Mouse (Mus musculus) megakaryocyte, adult 5-6 weeks (primary cell): ENCODE data around the gene Sugct. TPM values are rescaled to one million over a fixed set of nuclear protein-coding genes. Genes with fewer than 3 reads are reported as not detected.

ENCODE experiments used
- ATAC-seq: 2 replicates; pipeline ENCODE4 v1.8.0; 2016; ENCODE audit warnings: mild to moderate bottlenecking, inconsistent platforms; ENCODE audit not compliant: poor library complexity, severe bottlenecking
- total RNA-seq, 2 experiments: library from RNA; stranded (forward) in 1 of 2; stranded (reverse) in 1 of 2; fragments of 153-499, 151-499 nt in 1 of 2; fragments of 221-1000, 200-1000 nt in 1 of 2; gene quantifications; 2 replicates each; pipeline versions ENCODE4 v1.2.3 to v1.2.4; 2015 to 2017

Sugct gene
- 0.18 and 0.73 TPM in 2 replicates for total RNA-seq (2015)
- 0.11 and 0.98 TPM in 2 replicates for total RNA-seq (2017)

- peak; percentile 92 for ATAC-seq
Observed at GRCm38 (mm10) chr13:17694911-17695699, at the start of gene Sugct, which contains the start of gene Mplkip. Gene Sugct, minus strand, starts transcription at chr13:17695553. Gene Mplkip, plus strand, starts transcription at chr13:17695192.

- peak; percentile 74; the same call in 1 of the 2 replicates for ATAC-seq
Observed at GRCm38 (mm10) chr13:17728798-17729197, 33.4 kb upstream of the Sugct start.

- peak; percentile 80 for ATAC-seq
Observed at GRCm38 (mm10) chr13:17727922-17728321, 32.6 kb upstream of the Sugct start.

GRCm38 (mm10) chr13:17717357-17717756 is 22.0 kb upstream of the Sugct start:
- ATAC-seq, result no peak

GRCm38 (mm10) chr13:17708784-17709311 is 13.5 kb upstream of the Sugct start:
- ATAC-seq, result no peak

- no peak for ATAC-seq
Observed at GRCm38 (mm10) chr13:17705188-17705826, 10.0 kb upstream of the Sugct start.

- ATAC-seq, result no peak
Observed at GRCm38 (mm10) chr13:17702311-17702710, 7.0 kb upstream of the Sugct start.

- ATAC-seq, result no peak
Observed at GRCm38 (mm10) chr13:17701322-17701721, 6.0 kb upstream of the Sugct start.

- ATAC-seq, result no peak
Observed at GRCm38 (mm10) chr13:17700090-17700715, 4.8 kb upstream of the Sugct start.

GRCm38 (mm10) chr13:17695898-17696580 is 686 bp upstream of the Sugct start:
- ATAC-seq, result no peak

GRCm38 (mm10) chr13:17694414-17694813 is 939 bp downstream of the Sugct start:
- peak; percentile 17; the same call in 1 of the 2 replicates for ATAC-seq

- ATAC-seq, result no peak
Observed at GRCm38 (mm10) chr13:17693816-17694215, 1.5 kb downstream of the Sugct start.

- ATAC-seq, result no peak
Observed at GRCm38 (mm10) chr13:17691436-17691835, 3.9 kb downstream of the Sugct start.

GRCm38 (mm10) chr13:17690686-17691085 is 4.7 kb downstream of the Sugct start:
- no peak for ATAC-seq

GRCm38 (mm10) chr13:17689461-17689860 is 5.9 kb downstream of the Sugct start:
- no peak for ATAC-seq

GRCm38 (mm10) chr13:17671122-17671521 is 24.2 kb downstream of the Sugct start:
- ATAC-seq, result no peak

GRCm38 (mm10) chr13:17667380-17667779 is 28.0 kb downstream of the Sugct start:
- ATAC-seq, result no peak

GRCm38 (mm10) chr13:17642294-17642693 is 53.1 kb downstream of the Sugct start:
- ATAC-seq, result peak; percentile 59; the same call in 1 of the 2 replicates

GRCm38 (mm10) chr13:17638008-17638407 is 57.3 kb downstream of the Sugct start:
- ATAC-seq, result no peak

- ATAC-seq, result peak; percentile 49
Observed at GRCm38 (mm10) chr13:17627108-17627507, 68.2 kb downstream of the Sugct start.

- no peak for ATAC-seq
Observed at GRCm38 (mm10) chr13:17624976-17625375, 70.4 kb downstream of the Sugct start.
